Mouse (Mus musculus) right cerebral cortex, postnatal 14 days (tissue): ENCODE data around the gene Ddc.

Source experiments
- DNase-seq: peaks from one replicate; pipeline ENCODE4 v3.0.0; 2022

Gene Ddc

GRCm38 (mm10) chr11:11875230-11875629 lies 22.7 kb downstream of the Ddc start:
- DNase-seq, result no peak

- no peak for DNase-seq
Observed at GRCm38 (mm10) chr11:11873023-11873908, 24.7 kb downstream of the Ddc start.

GRCm38 (mm10) chr11:11872140-11872795 lies 25.7 kb downstream of the Ddc start:
- no peak for DNase-seq

GRCm38 (mm10) chr11:11871197-11871813 lies 26.6 kb downstream of the Ddc start:
- no peak for DNase-seq

DNA sequence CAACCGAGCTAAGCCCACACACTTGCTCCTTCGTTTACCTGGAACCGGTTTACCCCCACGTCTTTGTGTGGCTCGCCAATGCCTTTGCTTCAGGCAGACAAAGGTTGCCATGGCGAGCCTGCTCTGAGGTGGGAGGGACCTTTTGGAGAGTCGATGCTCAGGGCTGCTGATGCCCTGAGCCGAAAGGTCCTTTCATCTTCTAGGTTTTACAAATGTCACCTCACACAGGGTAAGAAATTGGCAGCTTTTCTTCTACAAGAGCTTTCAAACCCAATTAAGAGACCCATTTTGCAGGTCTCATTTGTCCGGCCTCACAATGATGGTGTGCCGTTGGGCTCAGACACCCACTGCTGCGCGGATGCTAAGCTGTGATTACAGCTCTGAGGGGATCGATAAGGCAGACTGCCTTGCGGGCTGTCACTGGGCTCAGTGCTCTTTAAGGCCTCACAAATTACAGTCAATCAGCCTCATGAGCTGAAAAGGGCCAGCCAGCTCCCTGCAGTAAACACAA lies 29.9 kb downstream of the Ddc start:
- no peak for DNase-seq

DNA sequence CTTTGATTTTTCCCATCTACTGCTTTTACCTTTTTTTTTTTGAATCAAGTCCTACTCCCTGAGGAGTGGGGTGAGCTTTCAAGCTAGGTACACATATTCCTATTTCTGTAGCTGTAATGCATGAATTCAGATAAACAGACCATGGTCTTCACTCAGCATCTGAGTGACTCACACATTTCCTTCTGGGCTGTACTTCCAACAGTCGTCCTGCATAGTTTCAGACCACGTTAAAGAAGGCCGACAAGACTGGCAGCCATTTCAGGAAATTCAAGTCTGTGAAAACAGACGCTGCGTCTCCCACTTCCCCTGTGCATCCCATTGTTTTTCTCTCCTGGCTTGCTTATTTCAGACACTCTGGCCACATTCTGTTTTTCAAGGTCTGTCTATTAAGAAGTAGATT lies 31.2 kb downstream of the Ddc start:
- no peak for DNase-seq

DNA sequence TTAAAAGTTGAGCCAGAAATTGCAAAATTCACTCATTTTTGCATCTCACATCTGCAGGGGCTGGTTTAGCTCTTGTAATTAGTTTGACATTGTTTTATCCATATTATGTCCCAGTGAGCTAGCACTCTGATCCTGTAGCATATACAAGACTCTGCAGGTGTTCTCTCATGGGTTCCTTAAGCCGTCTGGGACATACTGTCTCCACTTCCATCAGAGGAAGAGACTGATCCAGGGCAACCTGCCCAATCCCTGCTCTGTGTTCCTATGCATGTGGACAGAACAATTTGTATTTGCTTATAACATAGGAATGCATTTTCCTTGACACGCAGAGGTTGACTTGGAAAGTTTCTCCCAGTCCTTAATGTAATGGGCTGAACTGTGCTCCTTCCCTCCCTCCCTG lies 32.8 kb downstream of the Ddc start:
- no peak for DNase-seq

DNA sequence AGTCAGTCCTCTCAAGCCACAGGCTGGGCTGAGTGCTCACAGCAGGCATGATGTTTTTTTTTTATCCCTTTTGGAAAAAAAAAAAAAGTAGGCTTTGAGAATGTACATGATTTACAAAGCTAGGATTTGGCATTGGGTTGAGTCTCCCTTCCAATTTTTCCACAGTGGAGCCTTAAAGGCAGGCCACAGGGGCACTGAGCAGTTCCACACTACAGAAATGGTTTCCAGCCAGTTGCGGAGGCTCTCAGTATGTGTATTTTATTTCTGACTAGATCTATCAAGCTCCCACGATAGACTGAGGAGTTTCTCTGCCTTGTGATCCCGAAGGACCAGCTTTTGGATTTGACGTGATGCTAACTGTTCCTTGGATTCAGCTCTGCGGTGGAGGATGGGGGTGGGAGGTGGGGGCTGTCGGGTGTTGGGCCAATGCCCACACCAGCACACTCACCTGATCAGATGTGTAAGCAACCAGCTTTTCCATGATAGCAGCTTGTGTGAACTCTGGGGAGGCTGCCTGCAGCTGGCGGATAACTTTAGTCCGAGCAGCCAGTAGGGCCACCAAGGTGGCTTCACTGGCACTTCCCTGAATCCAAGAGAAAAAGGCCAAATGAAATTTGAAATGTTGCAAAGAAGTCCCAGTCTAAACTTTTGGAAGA lies 33.4 kb downstream of the Ddc start:
- DNase-seq, result no peak

DNA sequence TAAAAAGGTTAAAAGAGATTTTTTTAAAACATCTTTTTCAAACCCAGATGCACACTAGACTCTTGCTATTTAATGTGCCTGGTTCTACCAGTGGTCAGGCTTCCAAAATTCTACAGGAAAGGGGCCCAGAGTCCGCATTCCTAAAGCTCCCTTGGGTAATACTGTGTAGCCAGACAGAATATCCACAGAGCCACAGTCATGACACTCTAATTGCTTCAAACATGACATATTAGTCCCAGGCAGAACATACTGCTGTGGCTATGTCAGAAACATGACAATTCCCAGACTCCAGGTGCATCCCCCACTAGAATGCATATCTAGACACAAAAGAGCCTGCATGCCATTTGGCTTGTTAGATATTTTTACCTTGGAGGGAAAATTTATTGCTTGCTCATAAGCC lies 35.4 kb downstream of the Ddc start:
- DNase-seq, result no peak

- DNase-seq, result no peak
Observed at GRCm38 (mm10) chr11:11856959-11857358, 41.0 kb downstream of the Ddc start.

- DNase-seq, result peak; percentile 25
Observed at GRCm38 (mm10) chr11:11855685-11856131, 42.2 kb downstream of the Ddc start.

GRCm38 (mm10) chr11:11855061-11855672 lies 42.8 kb downstream of the Ddc start:
- DNase-seq, result no peak

DNA sequence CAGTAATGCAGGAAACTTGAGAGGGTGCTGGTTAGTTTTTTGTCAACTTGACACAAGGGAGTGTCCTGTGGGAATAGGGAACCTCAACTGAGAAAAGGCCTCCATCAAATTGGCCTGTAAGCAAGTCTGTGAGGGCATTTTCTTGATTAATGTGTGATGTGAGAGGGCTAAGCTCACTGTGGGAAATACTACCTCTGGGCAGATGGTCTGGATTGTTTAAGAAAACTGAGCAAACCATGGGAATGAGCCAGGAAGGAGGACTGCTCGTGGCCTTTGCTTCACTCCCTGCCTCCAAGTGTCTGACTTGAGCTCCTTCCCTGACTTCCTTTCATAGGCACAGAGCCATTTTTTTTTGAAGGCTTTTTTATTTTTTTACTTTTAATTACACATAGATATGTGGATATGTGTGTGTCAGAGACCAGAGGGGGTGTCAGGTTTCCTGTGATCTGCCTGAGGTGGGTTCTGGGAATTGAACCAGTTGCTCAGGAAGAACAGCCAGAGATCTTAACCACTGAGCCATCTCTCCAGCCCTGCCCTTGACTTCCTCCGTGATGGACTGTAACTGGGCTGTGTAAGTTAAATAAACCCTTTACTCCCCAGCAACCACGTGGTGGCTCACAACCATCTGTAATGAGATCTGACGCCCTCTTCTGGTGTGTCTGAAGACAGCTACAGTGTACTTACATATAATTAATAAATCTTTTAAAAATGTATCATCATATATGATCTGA lies 44.0 kb downstream of the Ddc start:
- no peak for DNase-seq

DNA sequence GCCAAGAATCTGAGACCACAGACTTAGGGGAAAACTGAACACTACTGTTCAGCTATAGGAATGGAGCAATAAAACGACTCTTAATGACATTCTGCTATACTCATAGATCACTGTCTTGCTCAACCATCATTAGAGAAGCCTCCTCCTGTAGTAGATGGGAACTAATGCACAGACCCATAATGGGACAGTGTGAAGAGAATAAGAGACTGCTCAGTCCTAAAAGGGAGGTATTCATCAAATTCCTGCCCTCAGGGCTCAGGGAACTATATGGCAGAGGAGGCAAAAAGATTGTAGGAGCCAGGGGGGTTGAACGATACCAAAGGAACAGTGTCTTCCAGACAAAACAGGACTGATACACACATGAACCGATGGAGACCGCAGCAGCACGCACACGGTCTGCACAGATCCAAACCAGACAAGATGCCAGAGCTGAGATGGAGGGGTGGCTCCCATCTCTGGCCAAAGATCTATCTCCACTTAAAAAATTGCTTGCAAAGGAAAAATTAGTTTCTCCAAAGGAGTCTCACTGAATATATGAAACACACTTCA lies 45.9 kb downstream of the Ddc start:
- DNase-seq, result no peak

DNA sequence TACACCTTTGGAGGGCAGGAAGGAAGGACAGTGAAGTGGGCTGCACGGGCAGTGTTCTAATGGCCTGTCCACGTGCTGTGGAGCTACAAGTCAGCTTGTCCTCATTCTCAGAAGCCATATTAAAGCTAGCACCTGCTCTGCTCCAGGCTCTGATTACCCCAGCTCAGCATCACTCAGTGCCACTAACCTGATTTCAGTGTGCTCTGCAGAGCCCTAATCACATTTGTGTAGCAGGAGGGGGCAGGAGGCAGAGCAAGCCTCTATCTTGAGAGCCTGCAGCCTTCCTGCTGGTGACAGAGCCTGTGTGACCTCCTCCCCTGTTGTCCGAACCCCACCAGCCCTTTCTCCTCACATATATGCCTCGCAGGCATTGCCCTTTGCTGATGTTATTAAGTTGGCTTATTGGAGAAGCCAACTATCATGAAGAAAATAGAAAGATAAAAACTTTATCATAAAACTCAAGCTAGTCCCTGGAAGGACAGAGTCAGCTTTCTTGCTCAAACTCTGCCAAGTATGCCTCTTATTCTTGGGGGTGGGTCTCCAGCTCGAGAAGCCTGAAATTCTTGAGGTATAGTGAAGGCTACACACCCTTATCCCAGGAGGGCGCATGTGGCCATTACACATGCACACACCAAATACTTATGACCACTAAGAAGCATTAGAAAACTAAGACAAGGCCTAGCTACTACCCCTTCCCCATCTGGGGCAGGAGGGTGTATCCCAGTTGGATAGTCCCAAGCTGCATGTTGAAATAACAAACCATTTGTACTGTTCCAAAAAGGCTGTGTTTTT lies 47.3 kb downstream of the Ddc start:
- no peak for DNase-seq

DNA sequence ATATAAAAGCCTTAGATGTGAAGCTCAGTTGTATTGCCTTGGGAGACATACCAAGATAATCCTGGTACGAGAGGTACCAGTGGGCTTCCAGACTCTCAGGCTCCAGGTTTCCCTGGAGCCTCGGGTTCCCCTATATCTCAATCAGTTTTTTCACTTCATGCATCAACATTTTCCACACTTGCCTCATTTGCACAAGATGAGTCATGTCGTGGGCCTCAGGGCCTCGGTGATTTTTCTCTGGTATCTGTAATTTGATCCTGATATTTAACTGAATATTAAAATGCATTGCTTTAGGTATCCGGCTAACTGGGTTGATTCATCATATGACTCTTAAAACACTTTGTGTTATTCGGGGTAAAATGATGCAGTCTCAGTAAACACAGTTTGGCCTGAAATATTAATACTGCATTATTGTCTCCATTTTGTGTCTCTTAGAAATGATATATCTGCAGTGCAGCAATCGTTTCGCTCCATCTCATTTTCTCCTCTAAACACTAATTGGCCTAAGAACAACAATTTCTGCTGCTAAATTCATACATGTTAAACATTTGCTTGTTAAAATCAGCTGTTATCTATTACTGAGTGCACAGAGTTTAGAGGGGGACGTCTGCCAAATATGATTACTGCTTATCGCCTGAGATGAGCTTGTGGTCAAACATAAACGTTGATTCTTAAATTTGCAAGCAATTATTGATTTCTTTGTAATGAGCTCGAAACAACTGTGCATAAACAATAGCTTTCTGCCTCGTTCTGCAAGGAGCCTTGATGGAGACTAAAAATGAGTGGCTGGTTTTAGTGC lies 48.2 kb downstream of the Ddc start:
- no peak for DNase-seq

- no peak for DNase-seq
Observed at GRCm38 (mm10) chr11:11848467-11848866, 49.5 kb downstream of the Ddc start.

- DNase-seq, result no peak
Observed at GRCm38 (mm10) chr11:11845044-11845443, 52.9 kb downstream of the Ddc start.

DNA sequence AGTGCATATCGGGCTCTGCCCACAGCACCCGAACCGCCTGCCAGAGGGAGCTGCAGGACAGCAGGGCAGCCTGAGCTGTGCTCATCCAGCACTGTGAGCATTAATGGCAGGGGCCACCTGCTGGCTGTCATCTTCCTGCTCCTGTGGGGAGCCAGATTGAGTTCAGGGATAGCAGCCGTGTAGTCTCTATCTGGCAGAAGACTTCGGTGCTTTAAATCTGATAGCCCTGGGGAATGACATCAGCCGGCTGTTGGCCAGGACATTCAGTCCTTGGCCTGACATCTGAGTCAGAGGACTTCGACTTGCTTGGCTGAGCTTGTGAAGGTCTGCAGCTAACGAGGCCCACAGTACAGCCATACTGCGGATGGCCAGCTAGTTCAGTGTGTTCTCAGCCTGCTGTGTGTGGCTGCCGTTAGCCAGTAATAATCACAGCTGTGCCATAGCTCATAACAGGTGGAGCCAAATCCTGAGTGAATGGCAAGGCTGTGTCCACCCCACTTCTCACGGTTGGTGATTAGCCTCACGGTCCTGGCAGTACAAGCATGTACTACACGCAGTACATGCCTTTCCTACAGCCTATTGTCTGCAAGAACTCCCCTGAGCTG lies 53.5 kb downstream of the Ddc start:
- no peak for DNase-seq
